In the genomic region with DNA sequence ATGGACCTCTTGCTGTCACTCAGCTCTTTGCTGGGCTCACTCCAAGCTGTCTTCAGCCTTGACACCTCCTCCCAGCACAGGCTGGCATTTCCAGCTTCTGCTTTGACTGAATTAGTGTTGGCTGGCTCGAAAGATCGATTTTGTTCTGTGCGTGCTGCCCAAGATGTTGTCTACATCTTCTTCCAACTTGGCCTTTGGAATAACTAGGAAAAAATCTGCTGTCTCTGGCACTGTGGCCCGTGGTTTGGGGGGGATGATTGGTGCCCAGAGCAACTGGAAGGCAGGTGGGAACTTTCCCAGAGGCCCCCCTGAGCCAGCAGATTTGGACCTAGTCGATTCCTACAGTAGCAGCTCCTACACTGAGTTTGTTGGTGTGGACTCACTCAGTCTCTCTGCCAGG, we compare ENCODE assay signal across 17 mouse cellular contexts.
A peak's percentile ranks its signal among the peaks of the same experiment; 100 is the strongest.
DNase-seq lines count a peak whose midpoint lies in the region; ATAC-seq lines count a peak whose summit lies in the region.
"Had no signal": no experiment of that assay in that cellular context is flagged by ENCODE, and none has a peak within 500 bp of the region (broad histone marks: within the 10 kb centered on the region; RNA-seq: fewer than 3 reads in every experiment).

No protein-coding gene starts in this region.

- H3K27me3 ChIP-seq in forebrain, embryonic 14.5 days (replicated peaks; ENCODE audit: control insufficient read depth, insufficient read depth, low read length) = no peaks in the 10 kb centered on the region
- no peaks in the 10 kb centered on the region for H3K27me3 ChIP-seq in forebrain, embryonic 13.5 days
- H3K27me3 ChIP-seq: embryonic facial prominence, embryonic 15.5 days; heart, embryonic 15.5 days; limb, embryonic 15.5 days had no signal

- H3K4me1 ChIP-seq in forebrain, embryonic 14.5 days (ENCODE audit: control insufficient read depth, insufficient read depth, low read length) = no peaks in the 10 kb centered on the region
- H3K4me1 ChIP-seq in forebrain, embryonic 13.5 days = no peaks in the 10 kb centered on the region
- H3K4me1 ChIP-seq: heart, embryonic 15.5 days had no signal

- H3K4me2 ChIP-seq in forebrain, embryonic 14.5 days (ENCODE audit: low read length) = no peak overlapping the region
- no peak overlapping the region for H3K4me2 ChIP-seq in forebrain, embryonic 13.5 days
- H3K4me2 ChIP-seq: embryonic facial prominence, embryonic 15.5 days; heart, embryonic 15.5 days; limb, embryonic 15.5 days had no signal

- 70% methylated on average over 5 of the region's 5 CpGs for WGBS in forebrain, embryonic 14.5 days
- WGBS in forebrain, embryonic 13.5 days = 76% methylated on average over 5 of the region's 5 CpGs

- H3K9me3 ChIP-seq in forebrain, embryonic 14.5 days (replicated peaks; ENCODE audit: control insufficient read depth, low read length) = no peaks in the 10 kb centered on the region
- no peaks in the 10 kb centered on the region for H3K9me3 ChIP-seq in forebrain, embryonic 13.5 days (replicated peaks)
- H3K9me3 ChIP-seq: embryonic facial prominence, embryonic 15.5 days; heart, embryonic 15.5 days; limb, embryonic 15.5 days had no signal

- DNase-seq in forebrain, embryonic 14.5 days (ENCODE audit: low spot score) = peak; percentile 24
- peak; percentile 13 for DNase-seq in thymus, postnatal 4 days
- DNase-seq in thymus, postnatal 14 days = no peak
- DNase-seq in left cerebral cortex, postnatal 4 days = peak; percentile 46
- no peak for DNase-seq in ovary, adult 18-20 months (ENCODE audit: low spot score)
- no peak for DNase-seq in cerebellum, postnatal 36 days
- no peak for DNase-seq in heart, postnatal 10 days
- DNase-seq: adrenal gland, postnatal 25 days; liver, postnatal 0 days; midbrain, embryonic 14.5 days; thymus, adult 2 months had no signal

- H3K27ac ChIP-seq in forebrain, embryonic 14.5 days (ENCODE audit: low read depth, low read length) = no peak overlapping the region
- H3K27ac ChIP-seq in forebrain, embryonic 13.5 days = no peak overlapping the region
- H3K27ac ChIP-seq: embryonic facial prominence, embryonic 15.5 days; heart, embryonic 15.5 days; limb, embryonic 15.5 days; macrophage had no signal

- no peak overlapping the region for H3K4me3 ChIP-seq in forebrain, embryonic 14.5 days (ENCODE audit: low read depth, low read length)
- no peak overlapping the region for H3K4me3 ChIP-seq in forebrain, embryonic 13.5 days
- H3K4me3 ChIP-seq: embryonic facial prominence, embryonic 15.5 days; heart, embryonic 15.5 days; limb, embryonic 15.5 days had no signal

- no peak for ATAC-seq in forebrain, embryonic 14.5 days
- no peak for ATAC-seq in forebrain, embryonic 13.5 days
- ATAC-seq: activated CD4-positive, CD25-positive, alpha-beta regulatory T cell, adult 4 months; liver, postnatal 0 days had no signal

- no peak overlapping the region for H3K9ac ChIP-seq in forebrain, embryonic 14.5 days (ENCODE audit: low read length)
- no peak overlapping the region for H3K9ac ChIP-seq in forebrain, embryonic 13.5 days
- H3K9ac ChIP-seq: embryonic facial prominence, embryonic 15.5 days; heart, embryonic 15.5 days; limb, embryonic 15.5 days; liver, postnatal 0 days had no signal

- intact Hi-C loops in left cerebral cortex, postnatal 4 days (cut with DNase I) = no loop called here
- intact Hi-C loops in heart, postnatal 10 days (cut with DNase I) = no loop called here

- H3K36me3 ChIP-seq in forebrain, embryonic 14.5 days (ENCODE audit: control insufficient read depth, insufficient read depth, low read length) = no peaks in the 10 kb centered on the region
- H3K36me3 ChIP-seq in forebrain, embryonic 13.5 days (ENCODE audit: poor library complexity, severe bottlenecking) = no peaks in the 10 kb centered on the region
- H3K36me3 ChIP-seq: embryonic facial prominence, embryonic 15.5 days; heart, embryonic 15.5 days; limb, embryonic 15.5 days had no signal

Comparison
In these comparisons a context has a peak if more than half of its experiments do, and no peak if none do; other contexts are left out.
1. DNase-seq: peak in forebrain, embryonic 14.5 days (single experiment), thymus, postnatal 4 days (single experiment) and left cerebral cortex, postnatal 4 days (single experiment); none in thymus, postnatal 14 days (single experiment), ovary, adult 18-20 months (single experiment), cerebellum, postnatal 36 days (0 of 2) and heart, postnatal 10 days (0 of 2).